Mouse (Mus musculus) CH12.LX (cell line): ENCODE data around the gene Chid1.

Experiments
- CTCF ChIP-seq, 2 experiments: IDR thresholded peaks in 1 of 2; conservative IDR thresholded peaks in 1 of 2; 2 replicates each; pipeline ENCODE4 v1.5.1; 2011 to 2012; ENCODE audit warnings: low read depth in 2 of 2, low read length in 2 of 2, improper control_type of control experiment in 1 of 2, inconsistent platforms in 1 of 2, mild to moderate bottlenecking in 1 of 2, moderate library complexity in 1 of 2
- ELF1 ChIP-seq: IDR thresholded peaks from 2 replicates; pipeline ENCODE4 v1.6.1; 2014; ENCODE audit warnings: low read depth, mild to moderate bottlenecking, inconsistent platforms, low read length, improper control_type of control experiment
- HCFC1 ChIP-seq: IDR thresholded peaks from 2 replicates; pipeline ENCODE4 v1.6.1; 2012; ENCODE audit warnings: low read depth, mild to moderate bottlenecking, inconsistent platforms, low read length, improper control_type of control experiment
- MAX ChIP-seq: IDR thresholded peaks from 2 replicates; pipeline ENCODE4 v1.6.1; 2011; ENCODE audit warnings: low read length, improper control_type of control experiment
- MAZ ChIP-seq: IDR thresholded peaks from 2 replicates; pipeline ENCODE4 v1.6.1; 2012; ENCODE audit warnings: low read depth, mild to moderate bottlenecking, inconsistent platforms, low read length, improper control_type of control experiment, moderate library complexity
- NRF1 ChIP-seq: IDR thresholded peaks from 2 replicates; pipeline ENCODE4 v1.6.1; 2014; ENCODE audit warnings: low read depth, mild to moderate bottlenecking, inconsistent platforms, low read length, improper control_type of control experiment, moderate library complexity
- POLR2A ChIP-seq: IDR thresholded peaks from 2 replicates; pipeline ENCODE4 v1.6.1; 2011; ENCODE audit warnings: low read depth, mild to moderate bottlenecking, improper control_type of control experiment, low read length
- TCF12 ChIP-seq: IDR thresholded peaks from 2 replicates; pipeline ENCODE4 v1.6.1; 2014; ENCODE audit warnings: low read depth, mild to moderate bottlenecking, inconsistent platforms, low read length, improper control_type of control experiment
- ZMIZ1 ChIP-seq: IDR thresholded peaks from 2 replicates; pipeline ENCODE4 v1.6.1; 2012; ENCODE audit warnings: low read depth, mild to moderate bottlenecking, inconsistent platforms, low read length, improper control_type of control experiment

GRCm38 (mm10) chr7:141570625-141571295 lies 31.1 kb upstream of the Chid1 start:
- TF ChIP-seq ELF1: no peak
- TF ChIP-seq NRF1: no peak
- TF ChIP-seq POLR2A: no peak
- TF ChIP-seq MAX: no peak
- TF ChIP-seq CTCF (conservative IDR thresholded peaks at IDR 0.05 in 1 of 2, IDR thresholded peaks at IDR 0.05 in 1 of 2; ENCODE audit: low read depth in 2 of 2, low read length in 2 of 2): no peak
- no peak for TF ChIP-seq ZMIZ1
- TF ChIP-seq MAZ: no peak
- TF ChIP-seq HCFC1: no peak
- TF ChIP-seq TCF12: no peak
